In genomic region chr13:91881837-91882480, GRCm38 (mm10) we compare ENCODE assay signal across 9 mouse cellular contexts. TPM values are rescaled to one million over a fixed set of nuclear protein-coding genes. Genes with fewer than 3 reads are reported as not detected.
DNase-seq lines count a peak whose midpoint lies in the region; ATAC-seq and TF ChIP-seq lines count a peak whose summit lies in the region.
"Had no signal": no experiment of that assay in that cellular context is flagged by ENCODE, and none has a peak within 500 bp of the region (broad histone marks: within the 10 kb centered on the region; RNA-seq: fewer than 3 reads in every experiment).

No protein-coding gene starts in this region.

- no peak overlapping the region for H3K27ac ChIP-seq in ES-E14 (ENCODE audit: insufficient read depth, low read depth, low read length, poor library complexity, severe bottlenecking)
- no peak overlapping the region for H3K27ac ChIP-seq in midbrain, embryonic 16.5 days (ENCODE audit: low read length)
- H3K27ac ChIP-seq: liver, embryonic 15.5 days had no signal

- WGBS in midbrain, embryonic 16.5 days = 62% methylated on average over 9 of the region's 9 CpGs

- ATAC-seq in midbrain, embryonic 16.5 days = 0 out of 2 replicates have a peak, but pooled peaks have one; percentile 37

- peaks cover 0 to 4% of the 10 kb centered on the region in 2 experiments; a peak in 1 of 4 replicates for H3K4me1 ChIP-seq in ES-E14 (ENCODE audit: control insufficient read depth in 2 of 2, insufficient read depth in 2 of 2, low read length in 2 of 2, poor library complexity in 1 of 2)
- H3K4me1 ChIP-seq in midbrain, embryonic 16.5 days (ENCODE audit: control insufficient read depth, insufficient read depth, low read length) = no peaks in the 10 kb centered on the region
- H3K4me1 ChIP-seq: liver, embryonic 15.5 days had no signal

- H3K36me3 ChIP-seq in ES-E14 (ENCODE audit: control insufficient read depth, insufficient read depth, low read length, poor library complexity, severe bottlenecking) = no peaks in the 10 kb centered on the region
- H3K36me3 ChIP-seq in midbrain, embryonic 16.5 days (ENCODE audit: control insufficient read depth, insufficient read depth, low read length) = no peaks in the 10 kb centered on the region
- H3K36me3 ChIP-seq: liver, embryonic 15.5 days had no signal

- peak; percentile 38 to 70 for DNase-seq in heart, postnatal 10 days
- DNase-seq in heart, adult 9 months (ENCODE audit: low spot score in 2 of 2) = no peak
- DNase-seq in ES-E14 (ENCODE audit: low read depth, low spot score) = peak; percentile 45
- DNase-seq in cerebellum, postnatal 10 days = peak; percentile 75 to 80
- DNase-seq in frontal cortex, postnatal 25 days (ENCODE audit: low spot score in 2 of 2) = peak; percentile 41 to 54
- peak; percentile 17 for DNase-seq in left cerebral cortex, adult 11 months (ENCODE audit: low spot score)
- DNase-seq in T-cell, adult 2 months (ENCODE audit: low spot score) = no peak

- no peak overlapping the region for H3K9ac ChIP-seq in ES-E14 (ENCODE audit: insufficient read depth, low read depth, low read length, poor library complexity, severe bottlenecking)
- H3K9ac ChIP-seq in midbrain, embryonic 16.5 days (ENCODE audit: low read depth, low read length) = no peak overlapping the region
- H3K9ac ChIP-seq: liver, embryonic 15.5 days had no signal

- H3K9me3 ChIP-seq in ES-E14 (ENCODE audit: control insufficient read depth, insufficient read depth, low read depth, low read length) = no peaks in the 10 kb centered on the region
- no peaks in the 10 kb centered on the region for H3K9me3 ChIP-seq in midbrain, embryonic 16.5 days (replicated peaks; ENCODE audit: control insufficient read depth, low read length, poor library complexity, severe bottlenecking)
- H3K9me3 ChIP-seq: liver, embryonic 15.5 days had no signal

- H3K4me2 ChIP-seq in midbrain, embryonic 16.5 days (ENCODE audit: low read length) = no peak overlapping the region
- H3K4me2 ChIP-seq: liver, embryonic 15.5 days had no signal

- H3K27me3 ChIP-seq in midbrain, embryonic 16.5 days (ENCODE audit: control insufficient read depth, insufficient read depth, low read depth, low read length) = no peaks in the 10 kb centered on the region
- H3K27me3 ChIP-seq: liver, embryonic 15.5 days had no signal

- intact Hi-C loops in heart, postnatal 10 days (cut with DNase I) = no loop called here

- no peak overlapping the region for H3K4me3 ChIP-seq in ES-E14 (ENCODE audit: insufficient read depth in 1 of 2, low read depth in 1 of 2, low read length in 2 of 2, poor library complexity in 1 of 2, severe bottlenecking in 1 of 2)
- H3K4me3 ChIP-seq in midbrain, embryonic 16.5 days (ENCODE audit: low read depth, low read length) = no peak overlapping the region
- H3K4me3 ChIP-seq: liver, embryonic 15.5 days had no signal

- in situ Hi-C loops in ES-E14 (cut with MboI; ENCODE audit: low sequenced_read_pairs in 2 of 2, unreplicated experiment in 2 of 2) = no loop called here

TF ChIP-seq in ES-E14, 5 proteins besides CTCF, POLR2A, EP300 and RAD21:
- TF ChIP-seq ZC3H11A (IDR thresholded peaks at IDR 0.05; ENCODE audit: borderline replicate concordance, low read depth, low read length) (0 out of 2 replicates have a peak, but pooled peaks have one; percentile 12), ZNF384 (IDR thresholded peaks at IDR 0.05; ENCODE audit: low read depth, low read length) (no peak), CHD2 (IDR thresholded peaks at IDR 0.05; ENCODE audit: low read depth, low read length) (no peak), MAFK (IDR thresholded peaks at IDR 0.05; ENCODE audit: insufficient read depth, low read depth, low read length) (no peak), HCFC1 (IDR thresholded peaks at IDR 0.05; ENCODE audit: borderline replicate concordance, insufficient read depth, low read length) (no peak)

RNA-seq across cellular contexts. Expression of gene Ckmt2, which starts 5.3 kb away (rescaled TPM):
- total RNA-seq in heart, postnatal 10 days (2021) = 100 to 1,000 TPM; 867 to 929 TPM
- total RNA-seq in ES-E14 (2012; rRNA removed) = not detected in 2 replicates
- not detected in 2 replicates for polyA plus RNA-seq in midbrain, embryonic 16.5 days (2015; fragmentation: Nextera tagmentation; extraction: Ambion mirVana)

Comparison
In these comparisons a context has a peak if more than half of its experiments do, and no peak if none do; other contexts are left out.
1. DNase-seq: peak in heart, postnatal 10 days (2 of 2), ES-E14 (single experiment), cerebellum, postnatal 10 days (2 of 2), frontal cortex, postnatal 25 days (2 of 2) and left cerebral cortex, adult 11 months (single experiment); none in heart, adult 9 months (0 of 2) and T-cell, adult 2 months (single experiment).
2. RNA of gene Ckmt2, which starts 5.3 kb away (total RNA-seq): 867 to 929 TPM in heart, postnatal 10 days; not detected in ES-E14; every median in the first group is over 100 times any median in the second.